Comparison of ENCODE assay signal across 28 mouse cellular contexts in the genomic region with DNA sequence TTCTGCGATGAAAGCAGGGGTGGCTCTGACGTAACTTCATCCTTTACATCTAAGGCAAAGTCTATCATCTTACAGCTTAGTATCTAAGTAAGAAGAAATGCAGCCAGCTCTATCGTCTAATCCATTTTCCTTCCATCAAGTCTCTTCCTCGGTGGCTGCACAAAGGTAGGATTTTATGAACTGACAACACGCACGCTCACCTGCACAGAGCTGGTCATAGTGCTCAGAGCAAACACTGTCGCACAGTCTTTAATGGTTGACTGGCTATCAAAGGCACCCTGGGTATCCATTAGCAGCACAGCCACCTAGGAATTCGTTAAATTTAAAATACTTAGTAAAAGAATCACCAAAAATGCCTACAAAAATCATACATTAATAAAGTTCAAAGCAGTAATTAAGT.
"Had no signal": no experiment of that assay in that cellular context is flagged by ENCODE, and none has a peak within 500 bp of the region (broad histone marks: within the 10 kb centered on the region; RNA-seq: fewer than 3 reads in every experiment).

No protein-coding gene starts in this region.

- H3K9me3 ChIP-seq: embryonic facial prominence, embryonic 12.5 days; embryonic facial prominence, embryonic 13.5 days; embryonic facial prominence, embryonic 15.5 days; forebrain, embryonic 10.5 days; forebrain, embryonic 12.5 days; forebrain, embryonic 13.5 days; forebrain, embryonic 15.5 days had no signal

- H3K27me3 ChIP-seq: embryonic facial prominence, embryonic 12.5 days; embryonic facial prominence, embryonic 13.5 days; embryonic facial prominence, embryonic 15.5 days; forebrain, embryonic 12.5 days; forebrain, embryonic 13.5 days; forebrain, embryonic 15.5 days had no signal

- H3K4me3 ChIP-seq: embryonic facial prominence, embryonic 12.5 days; embryonic facial prominence, embryonic 13.5 days; embryonic facial prominence, embryonic 15.5 days; erythroblast, embryonic 14.5 days; forebrain, embryonic 10.5 days; forebrain, embryonic 12.5 days; forebrain, embryonic 13.5 days; forebrain, embryonic 15.5 days; gastrocnemius, adult 2 months; heart, adult 2 months had no signal

- DNase-seq: cerebellum, adult 2 months; cerebellum, adult 8-10 months; cerebellum, adult 9-10 months; cerebellum, adult 9-11 months; cerebellum, postnatal 10 days; cerebellum, postnatal 14 days; cerebellum, postnatal 25 days; cerebellum, postnatal 36 days; embryo, embryonic 11 days; forebrain, postnatal 0 days; gastrocnemius, adult 2 months; gastrocnemius, postnatal 10 days; gastrocnemius, postnatal 14 days; gastrocnemius, postnatal 25 days; gastrocnemius, postnatal 36 days; heart, adult 11 months; heart, adult 18-20 months; heart, adult 2 months had no signal

- H3K9ac ChIP-seq: embryonic facial prominence, embryonic 12.5 days; embryonic facial prominence, embryonic 13.5 days; embryonic facial prominence, embryonic 15.5 days; forebrain, embryonic 12.5 days; forebrain, embryonic 13.5 days; forebrain, embryonic 15.5 days; forebrain, postnatal 0 days had no signal

- H3K4me2 ChIP-seq: embryonic facial prominence, embryonic 12.5 days; embryonic facial prominence, embryonic 13.5 days; embryonic facial prominence, embryonic 15.5 days; forebrain, embryonic 12.5 days; forebrain, embryonic 13.5 days; forebrain, embryonic 15.5 days had no signal

- ATAC-seq: forebrain, embryonic 13.5 days; forebrain, embryonic 14.5 days; forebrain, embryonic 15.5 days; forebrain, embryonic 16.5 days; forebrain, postnatal 0 days had no signal

- H3K4me1 ChIP-seq: embryonic facial prominence, embryonic 12.5 days; embryonic facial prominence, embryonic 13.5 days; embryonic facial prominence, embryonic 15.5 days; forebrain, embryonic 10.5 days; forebrain, embryonic 12.5 days; forebrain, embryonic 13.5 days; forebrain, embryonic 15.5 days had no signal

- H3K27ac ChIP-seq: embryonic facial prominence, embryonic 12.5 days; embryonic facial prominence, embryonic 13.5 days; embryonic facial prominence, embryonic 15.5 days; forebrain, embryonic 10.5 days; forebrain, embryonic 12.5 days; forebrain, embryonic 13.5 days; forebrain, embryonic 15.5 days; gastrocnemius, adult 2 months; heart, adult 2 months had no signal
